Mouse (Mus musculus): ENCODE measurements around the gene Itih1.

- no peak for TF ChIP-seq GATA1 (IDR thresholded peaks at IDR 0.05; ENCODE audit: low read length)
- TF ChIP-seq TAL1 (IDR thresholded peaks at IDR 0.05; ENCODE audit: low read length): no peak
Measured at GRCm38 (mm10) chr14:30930386-30930785, 12.7 kb downstream of the Itih1 start.

Measured in erythroblast, embryonic 14.5 days (primary cell).